Mouse (Mus musculus) olfactory bulb, adult 2 months (tissue): ENCODE results near the gene Rab6b. TPM values are rescaled to one million over a fixed set of nuclear protein-coding genes. Genes with fewer than 3 reads are reported as not detected.

Experiments used
- H3K27ac ChIP-seq: fragments of 200-500 bp; 2 replicates; pipeline ENCODE4 v1.5.1; 2012; ENCODE audit warnings: low read depth, low read length; ENCODE audit not compliant: insufficient read depth
- H3K4me1 ChIP-seq: fragments of 200-500 bp; 2 replicates; pipeline ENCODE4 v1.6.1; 2012; ENCODE audit warnings: low read length; ENCODE audit not compliant: control insufficient read depth, insufficient read depth
- H3K4me3 ChIP-seq: fragments of 200-500 bp; 2 replicates; pipeline ENCODE4 v1.5.1; 2012; ENCODE audit warnings: mild to moderate bottlenecking, low read depth, low read length, moderate library complexity; ENCODE audit not compliant: insufficient read depth
- CTCF ChIP-seq: fragments of 200-500 bp; IDR thresholded peaks from 2 replicates; pipeline ENCODE4 v1.5.1; 2012; ENCODE audit warnings: low read depth, mild to moderate bottlenecking, low read length, moderate library complexity; ENCODE audit not compliant: insufficient read depth
- POLR2A ChIP-seq: fragments of 200-500 bp; IDR thresholded peaks from 2 replicates; pipeline ENCODE4 v1.6.1; 2012; ENCODE audit warnings: mild to moderate bottlenecking, low read depth, low read length, moderate library complexity; ENCODE audit not compliant: insufficient read depth
- WGBS: fragments of 180-500 bp; shearing (Covaris S2); methylation state at CpG from one replicate; pipeline ENCODE4 v1.1.7; 2018; 5-methylcytosine and 5-hydroxymethylcytosine counted together
- polyA plus RNA-seq: library from polyadenylated mRNA; stranded (reverse); fragments of >200 nt; gene quantifications from 2 replicates; pipeline ENCODE4 v1.2.4, GENCODE M21; 2012; ENCODE audit warnings: low replicate concordance; ENCODE audit not compliant: missing spikeins, insufficient read depth, insufficient read length

Rab6b gene
- polyA plus RNA-seq, 1 experiment = 448 TPM

DNA sequence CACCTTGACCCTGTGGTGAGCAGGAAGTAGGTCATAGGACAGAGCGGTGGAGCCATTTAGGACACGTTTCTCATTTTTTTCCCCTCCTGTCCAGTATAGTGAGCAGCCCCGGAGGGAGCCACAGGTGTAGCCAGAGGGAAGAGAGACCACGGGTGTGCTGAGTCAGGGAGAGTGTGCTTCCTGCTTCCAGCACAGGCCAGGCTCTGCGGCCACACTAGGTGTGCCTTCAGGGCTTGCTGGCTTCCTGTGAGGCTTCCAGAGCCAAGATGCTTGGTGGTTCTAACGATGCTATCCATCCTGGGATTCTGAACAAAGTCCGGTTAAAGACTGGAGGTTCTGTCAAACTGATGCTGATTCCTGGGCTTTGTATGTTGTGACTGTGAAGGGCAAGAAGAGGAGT lies 10.0 kb downstream of the Rab6b start:
- TF ChIP-seq CTCF (no peak), POLR2A (no peak)
- H3K27ac ChIP-seq = no peak overlapping the region
- no peak overlapping the region for H3K4me3 ChIP-seq
- peaks cover 31% of the 10 kb centered on the region; the same call in 1 of the 2 replicates for H3K4me1 ChIP-seq
- 75% methylated on average over 7 of the region's 7 CpGs for WGBS

DNA sequence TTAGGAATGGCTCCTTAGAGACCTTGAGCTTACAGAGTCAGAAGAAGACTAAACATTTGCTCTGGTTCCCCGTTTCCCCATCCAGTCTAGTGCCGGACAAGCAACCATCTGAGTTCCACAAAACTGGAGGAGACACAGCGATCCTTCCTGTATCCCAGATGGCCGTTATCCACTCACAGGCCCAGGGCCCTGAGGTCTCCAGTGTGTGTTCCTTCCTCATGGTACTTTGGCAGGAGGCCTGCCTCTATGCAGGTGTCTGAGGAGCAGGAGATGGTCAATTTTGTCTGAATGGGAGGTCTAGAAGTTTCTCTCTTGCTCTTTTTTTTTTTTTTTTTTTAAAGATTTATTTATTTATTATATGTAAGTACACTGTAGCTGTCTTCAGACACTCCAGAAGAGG lies 13.2 kb downstream of the Rab6b start:
- no peak overlapping the region for H3K4me3 ChIP-seq
- no peak overlapping the region for H3K27ac ChIP-seq
- H3K4me1 ChIP-seq = peaks cover 14% of the 10 kb centered on the region; the same call in 1 of the 2 replicates
- 97% methylated on average over 4 of the region's 4 CpGs for WGBS
- TF ChIP-seq POLR2A = no peak
- TF ChIP-seq CTCF = no peak

DNA sequence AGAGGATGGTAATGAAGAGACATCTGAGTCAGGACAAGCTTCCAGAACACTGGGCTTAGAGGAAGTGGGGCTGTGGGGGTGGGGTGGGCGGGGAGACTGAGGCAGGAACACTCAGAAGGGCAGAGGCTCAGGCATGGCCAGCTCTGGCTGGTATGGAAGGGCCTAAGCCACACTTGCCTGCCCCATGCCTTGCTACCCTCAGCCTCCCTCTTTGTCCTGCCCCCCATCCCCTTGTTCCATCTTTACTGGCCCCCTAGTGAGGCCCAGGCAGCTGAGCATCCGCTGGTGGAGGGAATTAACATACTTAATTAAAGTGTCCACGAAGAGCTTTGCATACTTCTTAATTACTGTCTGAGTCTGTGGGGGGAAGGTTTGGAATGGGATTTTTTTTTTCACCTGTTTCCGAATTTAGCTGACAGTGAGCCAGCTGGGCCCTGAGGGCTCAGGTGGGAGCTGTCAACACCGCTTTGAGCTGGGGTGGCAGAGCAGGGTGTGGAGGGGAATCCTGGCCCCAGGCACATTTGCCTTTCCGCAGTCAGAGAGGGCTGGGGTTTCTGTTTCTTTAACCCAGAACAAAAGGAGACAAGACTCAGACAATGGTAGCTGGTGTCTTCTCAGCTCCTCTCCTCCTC lies 22.0 kb downstream of the Rab6b start:
- no peak overlapping the region for H3K4me3 ChIP-seq
- H3K27ac ChIP-seq = peak overlapping the region; percentile 31
- H3K4me1 ChIP-seq = peaks cover 53% of the 10 kb centered on the region
- no peak for TF ChIP-seq POLR2A
- TF ChIP-seq CTCF = peak; percentile 13; the same call in 1 of the 2 replicates
- 32% methylated on average over 6 of the region's 6 CpGs for WGBS

DNA sequence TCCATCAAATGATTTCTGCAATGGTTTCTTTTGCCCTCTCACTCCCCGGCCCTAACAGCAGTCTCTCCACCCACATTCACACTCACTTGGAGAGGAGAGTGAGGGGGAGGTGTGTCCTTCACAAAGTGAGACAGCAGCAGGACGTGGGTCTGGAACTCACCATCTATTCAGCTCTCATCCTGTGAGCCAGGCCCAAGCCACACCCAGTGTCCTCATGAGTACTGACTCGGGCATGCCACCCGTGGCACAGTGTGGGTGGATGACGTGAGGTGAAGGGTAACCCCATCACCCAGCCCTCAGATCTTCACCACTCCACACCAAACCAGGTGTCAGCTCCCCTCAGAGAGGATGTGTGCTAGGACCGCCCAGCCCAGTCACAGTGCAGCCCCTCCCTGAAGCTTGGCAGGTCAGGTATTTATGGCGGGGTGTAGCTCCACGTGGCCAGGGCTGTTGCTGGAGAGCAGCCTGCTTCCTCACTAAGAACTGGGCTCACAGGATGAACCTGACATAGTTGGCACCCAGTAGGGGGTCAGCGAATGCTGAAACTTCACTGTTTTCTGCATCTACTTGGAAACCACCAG lies 23.0 kb downstream of the Rab6b start:
- H3K27ac ChIP-seq = peak overlapping the region; percentile 31; the same call in 1 of the 2 replicates
- no peak overlapping the region for H3K4me3 ChIP-seq
- no peak for TF ChIP-seq POLR2A
- TF ChIP-seq CTCF = no peak
- 39% methylated on average over 9 of the region's 9 CpGs for WGBS
- peaks cover 60% of the 10 kb centered on the region for H3K4me1 ChIP-seq

DNA sequence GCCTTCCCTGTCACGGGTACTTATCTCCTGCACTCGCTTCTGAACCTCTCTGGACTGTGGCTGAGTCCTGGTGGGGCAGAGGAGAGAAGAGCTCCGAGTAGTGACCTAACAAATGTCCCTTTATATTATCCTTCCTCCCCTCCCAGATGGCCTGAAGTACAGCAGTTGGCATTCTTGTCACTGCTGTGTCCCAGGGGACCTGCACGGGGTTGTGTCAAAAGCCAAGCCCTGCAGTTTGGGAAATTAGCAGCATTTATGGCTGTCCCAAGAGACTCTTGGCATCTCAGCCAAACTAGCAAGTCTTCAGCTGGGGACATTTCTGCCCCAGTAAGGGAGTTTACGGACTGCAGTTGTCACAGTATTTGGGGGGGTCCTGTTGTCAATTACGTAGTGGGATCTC lies 27.9 kb downstream of the Rab6b start:
- Histone ChIP-seq H3K27ac (no peak overlapping the region), H3K4me1 (peaks cover 61% of the 10 kb centered on the region)

DNA sequence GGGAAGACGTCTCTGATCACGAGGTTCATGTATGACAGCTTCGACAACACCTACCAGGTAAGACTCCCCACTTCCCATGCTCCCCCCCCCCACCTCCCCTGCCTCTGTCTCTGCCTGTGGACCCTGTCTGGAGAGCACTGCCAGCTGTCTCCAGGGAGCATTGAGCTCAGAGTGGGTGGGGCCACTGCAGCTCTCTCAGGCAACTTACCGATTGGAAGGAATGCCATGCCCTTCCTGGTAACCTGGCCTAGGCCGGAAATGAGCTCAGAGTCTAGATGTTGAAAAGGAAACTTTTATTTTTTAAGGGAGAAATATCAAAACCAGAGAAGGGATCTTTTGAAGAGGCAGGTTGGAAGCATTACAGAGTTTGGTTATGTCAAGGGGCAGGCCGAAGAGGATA lies 28.8 kb downstream of the Rab6b start:
- Histone ChIP-seq H3K4me1 (peaks cover 58% of the 10 kb centered on the region), H3K27ac (no peak overlapping the region)

More for the DNA sequence above, 27.9 kb downstream of the Rab6b start:
- no peak for TF ChIP-seq CTCF
- no peak for TF ChIP-seq POLR2A
- no peak overlapping the region for H3K4me3 ChIP-seq
- 80% methylated on average over 6 of the region's 6 CpGs for WGBS

DNA sequence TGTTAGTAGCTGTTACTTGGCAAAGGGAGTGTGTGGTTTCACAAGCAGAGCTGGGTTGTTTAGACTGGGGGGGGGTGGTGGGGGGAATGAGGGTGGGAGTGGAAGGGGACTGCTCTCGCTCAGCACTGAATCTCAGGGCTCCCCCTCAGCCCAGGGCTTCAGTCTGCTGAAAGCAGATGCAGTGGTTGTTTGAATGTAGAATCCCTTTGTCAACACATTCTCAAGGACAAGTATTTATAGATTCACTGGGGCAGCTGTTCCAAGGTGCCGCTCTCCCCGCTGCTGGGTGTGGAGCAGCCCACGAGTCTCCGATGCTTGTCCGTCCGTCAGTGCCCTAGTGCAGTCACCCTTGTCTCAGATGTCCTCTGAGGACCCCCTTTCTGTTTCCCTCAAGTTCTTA lies 29.7 kb downstream of the Rab6b start:
- no peak overlapping the region for H3K27ac ChIP-seq
- 49% methylated on average over 7 of the region's 7 CpGs for WGBS

More for the DNA sequence above, 28.8 kb downstream of the Rab6b start:
- H3K4me3 ChIP-seq = no peak overlapping the region
- TF ChIP-seq CTCF = no peak
- TF ChIP-seq POLR2A = no peak
- WGBS = 76% methylated on average over 6 of the region's 6 CpGs

DNA sequence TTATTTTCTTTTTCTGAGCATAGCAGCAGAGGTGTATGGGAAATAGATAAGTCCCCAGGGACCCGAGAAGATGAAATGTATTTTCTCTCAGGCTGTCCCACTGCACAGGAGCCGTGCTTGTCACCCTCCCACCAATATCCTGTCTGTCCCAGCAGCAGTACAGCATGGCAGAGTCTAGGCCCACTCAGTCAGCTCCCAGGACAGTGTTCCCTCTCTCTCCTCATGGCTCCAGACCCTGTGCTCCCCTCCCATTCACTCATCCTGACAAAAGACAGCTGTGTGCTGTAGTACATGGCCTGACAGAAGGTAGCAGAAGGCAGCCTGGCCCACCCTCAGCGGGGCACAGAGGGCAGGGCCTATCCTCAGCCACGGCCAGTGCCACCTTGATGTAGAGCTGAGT lies 32.3 kb downstream of the Rab6b start:
- WGBS = 80% methylated on average over 4 of the region's 4 CpGs
- TF ChIP-seq POLR2A = no peak
- H3K27ac ChIP-seq = no peak overlapping the region
- no peak overlapping the region for H3K4me3 ChIP-seq
- peaks cover 51% of the 10 kb centered on the region for H3K4me1 ChIP-seq

More for the DNA sequence above, 29.7 kb downstream of the Rab6b start:
- Histone ChIP-seq H3K4me1 (peaks cover 57% of the 10 kb centered on the region), H3K4me3 (no peak overlapping the region)
- no peak for TF ChIP-seq POLR2A
- TF ChIP-seq CTCF = no peak

DNA sequence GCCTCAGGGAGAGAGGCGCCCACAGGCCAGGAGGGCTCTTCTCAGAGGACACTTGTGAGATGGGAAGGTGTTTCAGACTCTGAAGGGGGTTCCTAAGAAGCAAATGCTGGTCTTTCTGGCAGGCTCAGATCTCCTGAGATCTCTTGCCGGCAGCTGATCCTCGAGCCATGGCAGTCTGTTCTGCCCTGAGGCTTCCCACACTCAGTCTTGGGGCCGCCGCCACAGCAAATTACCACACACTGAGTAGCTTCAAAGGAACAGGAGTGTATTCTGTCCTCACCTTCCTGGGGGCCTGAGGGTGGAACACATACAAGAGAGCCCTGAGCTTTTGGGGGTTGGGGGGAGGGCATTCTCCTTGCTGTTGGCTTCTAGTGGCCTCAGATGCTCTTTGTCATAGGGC lies 33.8 kb downstream of the Rab6b start:
- no peak overlapping the region for H3K27ac ChIP-seq
- no peak overlapping the region for H3K4me3 ChIP-seq
- WGBS = 59% methylated on average over 5 of the region's 5 CpGs
- no peak for TF ChIP-seq CTCF
- no peak for TF ChIP-seq POLR2A
- H3K4me1 ChIP-seq = peaks cover 38% of the 10 kb centered on the region

DNA sequence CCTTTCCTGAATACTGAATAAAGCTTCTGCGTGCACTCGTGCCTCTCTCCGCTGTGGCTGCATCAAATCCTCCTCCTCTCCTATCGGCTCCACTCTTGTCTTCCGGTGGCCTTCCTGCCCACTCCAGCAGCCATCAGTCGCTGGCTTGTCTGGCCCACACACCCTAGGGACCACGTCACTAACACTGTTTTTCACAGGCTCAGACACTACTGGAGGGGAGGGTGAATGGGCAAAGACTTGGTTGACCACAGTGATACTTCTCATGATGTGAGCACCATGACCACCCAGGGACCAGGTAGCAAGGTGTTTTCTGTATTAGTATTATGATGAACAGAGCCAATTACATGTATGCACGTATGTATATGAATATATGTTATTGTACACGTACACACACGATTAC lies 34.7 kb downstream of the Rab6b start:
- TF ChIP-seq POLR2A (no peak), CTCF (no peak)
- no peak overlapping the region for H3K4me3 ChIP-seq
- peaks cover 33% of the 10 kb centered on the region for H3K4me1 ChIP-seq
- WGBS = 57% methylated on average over 10 of the region's 10 CpGs
- no peak overlapping the region for H3K27ac ChIP-seq
